8 mouse cellular contexts compared by ENCODE assay signal in the genomic region with DNA sequence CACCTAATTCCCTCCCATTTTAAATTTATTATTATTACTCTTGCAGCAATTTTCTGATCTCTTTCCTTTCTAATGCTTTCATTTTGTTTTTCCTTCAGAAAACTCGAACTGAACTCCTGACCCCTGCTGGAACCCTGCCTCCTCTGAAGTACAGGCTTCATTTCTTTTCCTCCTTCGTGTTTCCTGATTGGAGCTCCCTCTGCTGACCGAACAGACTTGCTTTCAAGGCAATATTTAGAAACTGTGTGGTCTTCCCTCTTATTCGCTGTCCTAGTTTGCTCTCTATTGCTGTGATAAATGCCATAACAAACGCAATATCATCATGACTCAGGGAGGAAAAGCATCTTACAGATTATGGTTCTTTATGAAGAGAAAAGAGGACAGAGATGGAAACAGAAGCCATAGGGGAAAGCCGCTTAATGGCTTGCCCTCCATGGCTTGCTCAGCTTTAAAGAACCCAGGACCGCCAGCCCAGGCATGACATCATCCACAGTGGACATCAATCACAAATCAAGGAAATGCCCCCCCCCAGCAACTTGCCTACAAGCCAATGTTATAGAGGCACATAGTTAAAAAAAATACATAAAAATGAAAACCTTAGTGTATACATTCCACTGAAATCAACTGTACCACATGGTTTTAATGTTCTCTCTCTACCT.
A peak's percentile ranks its signal among the peaks of the same experiment; 100 is the strongest.
DNase-seq lines count a peak whose midpoint lies in the region; ATAC-seq and TF ChIP-seq lines count a peak whose summit lies in the region.

No protein-coding gene starts in this region.

- H3K9me3 ChIP-seq in liver, embryonic 12.5 days (replicated peaks) = no peaks in the 10 kb centered on the region
- no peaks in the 10 kb centered on the region for H3K9me3 ChIP-seq in forebrain, postnatal 0 days (ENCODE audit: low read length)
- H3K9me3 ChIP-seq in intestine, embryonic 14.5 days (ENCODE audit: control insufficient read depth, low read length) = no peaks in the 10 kb centered on the region
- H3K9me3 ChIP-seq in midbrain, embryonic 15.5 days = no peaks in the 10 kb centered on the region

- no peak for ATAC-seq in liver, embryonic 12.5 days
- peak; percentile 70; the same call in 1 of the 2 replicates for ATAC-seq in forebrain, postnatal 0 days
- no peak for ATAC-seq in intestine, embryonic 14.5 days (replicated peaks; ENCODE audit: low FRiP score, low TSS enrichment, low read depth)
- peak; percentile 69 for ATAC-seq in midbrain, embryonic 15.5 days (replicated peaks)

- H3K4me2 ChIP-seq in liver, embryonic 12.5 days = no peak overlapping the region
- no peak overlapping the region for H3K4me2 ChIP-seq in forebrain, postnatal 0 days (ENCODE audit: low read depth)
- no peak overlapping the region for H3K4me2 ChIP-seq in intestine, embryonic 14.5 days (ENCODE audit: low read length)
- H3K4me2 ChIP-seq in midbrain, embryonic 15.5 days = no peak overlapping the region

- H3K27ac ChIP-seq in liver, adult 2 months (replicated peaks; ENCODE audit: insufficient read depth, low read depth, low read length) = no peak overlapping the region
- no peak overlapping the region for H3K27ac ChIP-seq in liver, embryonic 12.5 days
- H3K27ac ChIP-seq in forebrain, postnatal 0 days (ENCODE audit: low read depth, low read length) = no peak overlapping the region
- no peak overlapping the region for H3K27ac ChIP-seq in intestine, embryonic 14.5 days (ENCODE audit: low read depth)
- no peak overlapping the region for H3K27ac ChIP-seq in midbrain, embryonic 15.5 days

- no peaks in the 10 kb centered on the region for H3K4me1 ChIP-seq in liver, adult 2 months (ENCODE audit: control insufficient read depth, insufficient read depth, low read length)
- H3K4me1 ChIP-seq in liver, embryonic 12.5 days = no peaks in the 10 kb centered on the region
- no peaks in the 10 kb centered on the region for H3K4me1 ChIP-seq in forebrain, postnatal 0 days (ENCODE audit: insufficient read depth)
- peaks cover 3% of the 10 kb centered on the region; the same call in 1 of the 2 replicates for H3K4me1 ChIP-seq in intestine, embryonic 14.5 days (replicated peaks; ENCODE audit: control insufficient read depth, insufficient read depth, low read length)
- 0 out of 2 replicates have a peak, but pooled peaks cover 6% of the 10 kb centered on the region for H3K4me1 ChIP-seq in midbrain, embryonic 15.5 days

- no peak overlapping the region for H3K9ac ChIP-seq in liver, adult 2 months (ENCODE audit: low read depth, low read length)
- H3K9ac ChIP-seq in liver, embryonic 12.5 days = no peak overlapping the region
- H3K9ac ChIP-seq in forebrain, postnatal 0 days = no peak overlapping the region
- H3K9ac ChIP-seq in intestine, embryonic 14.5 days (ENCODE audit: low read length) = no peak overlapping the region
- no peak overlapping the region for H3K9ac ChIP-seq in midbrain, embryonic 15.5 days

- no peaks in the 10 kb centered on the region for H3K79me2 ChIP-seq in liver, adult 2 months (ENCODE audit: control insufficient read depth, insufficient read depth, low read length)

- H3K27me3 ChIP-seq in liver, adult 2 months (ENCODE audit: control insufficient read depth, insufficient read depth, low read length) = no peaks in the 10 kb centered on the region
- no peaks in the 10 kb centered on the region for H3K27me3 ChIP-seq in liver, embryonic 12.5 days (replicated peaks)
- H3K27me3 ChIP-seq in forebrain, postnatal 0 days (ENCODE audit: insufficient read depth, low read length) = no peaks in the 10 kb centered on the region
- H3K27me3 ChIP-seq in intestine, embryonic 14.5 days (replicated peaks; ENCODE audit: control insufficient read depth, insufficient read depth, low read length) = no peaks in the 10 kb centered on the region
- H3K27me3 ChIP-seq in midbrain, embryonic 15.5 days (replicated peaks) = no peaks in the 10 kb centered on the region

- no peaks in the 10 kb centered on the region for H3K36me3 ChIP-seq in liver, adult 2 months (ENCODE audit: control insufficient read depth, insufficient read depth, low read length)
- no peaks in the 10 kb centered on the region for H3K36me3 ChIP-seq in liver, embryonic 12.5 days
- no peaks in the 10 kb centered on the region for H3K36me3 ChIP-seq in forebrain, postnatal 0 days (ENCODE audit: insufficient read depth)
- H3K36me3 ChIP-seq in intestine, embryonic 14.5 days (ENCODE audit: control insufficient read depth, insufficient read depth, low read length) = no peaks in the 10 kb centered on the region
- H3K36me3 ChIP-seq in midbrain, embryonic 15.5 days (replicated peaks) = no peaks in the 10 kb centered on the region

- peak; percentile 69 for DNase-seq in liver, adult 2 months (ENCODE audit: extremely low read depth, low read depth, low spot score)
- peak; percentile 94 for DNase-seq in brain, embryonic 14.5 days (ENCODE audit: low read depth)
- peak; percentile 81 for DNase-seq in forebrain, postnatal 0 days
- DNase-seq in intestine, embryonic 14.5 days (ENCODE audit: low spot score) = peak; percentile 57
- peak; percentile 23 to 51 for DNase-seq in left cerebral cortex, postnatal 25 days (ENCODE audit: low spot score in 2 of 2)
- peak; percentile 23 for DNase-seq in thymus, postnatal 14 days

- WGBS in liver, adult 2 months = 38% methylated on average over 7 of the region's 7 CpGs
- WGBS in liver, embryonic 12.5 days (ENCODE audit: insufficient replicate concordance) = 32% methylated on average over 7 of the region's 7 CpGs
- WGBS in forebrain, postnatal 0 days = 39% methylated on average over 7 of the region's 7 CpGs
- 35% methylated on average over 7 of the region's 7 CpGs for WGBS in intestine, embryonic 14.5 days
- 43% methylated on average over 7 of the region's 7 CpGs for WGBS in midbrain, embryonic 15.5 days

- 0 out of 2 replicates have a peak, but pooled peaks have one; percentile 18 for TF ChIP-seq CTCF in liver, adult 2 months (IDR thresholded peaks at IDR 0.05; ENCODE audit: low read depth, low read length)
- peak; percentile 70; the same call in 1 of the 2 replicates for TF ChIP-seq CTCF in brain, embryonic 14.5 days (IDR thresholded peaks at IDR 0.05; ENCODE audit: borderline replicate concordance, extremely low read depth, insufficient read depth, insufficient read length)
- TF ChIP-seq CTCF in forebrain, postnatal 0 days (IDR thresholded peaks at IDR 0.05; ENCODE audit: low read depth) = peak; percentile 84

- H3K4me3 ChIP-seq in liver, adult 2 months (ENCODE audit: insufficient read depth, low read depth, low read length) = no peak overlapping the region
- H3K4me3 ChIP-seq in liver, embryonic 12.5 days = no peak overlapping the region
- H3K4me3 ChIP-seq in forebrain, postnatal 0 days (ENCODE audit: low read depth, low read length) = no peak overlapping the region
- H3K4me3 ChIP-seq in intestine, embryonic 14.5 days (ENCODE audit: low read depth, low read length) = no peak overlapping the region
- no peak overlapping the region for H3K4me3 ChIP-seq in midbrain, embryonic 15.5 days

- TF ChIP-seq POLR2A in liver, adult 2 months (IDR thresholded peaks at IDR 0.05; ENCODE audit: extremely low read depth, insufficient read depth, low read length) = no peak
- no peak for TF ChIP-seq POLR2A in brain, embryonic 14.5 days (IDR thresholded peaks at IDR 0.05; ENCODE audit: borderline replicate concordance, extremely low read depth, insufficient read depth, insufficient read length, poor library complexity, severe bottlenecking)

- intact Hi-C loops in left cerebral cortex, postnatal 25 days (cut with DNase I) = loop anchor here (5.0 kb wide), 1 partner anchor 1523 kb away; no protein-coding TSS in a partner anchor

Comparison
In these comparisons a context has a peak if more than half of its experiments do, and no peak if none do; other contexts are left out.
1. DNase-seq: peak in every context shown above with its lines; median percentile 94 in brain, embryonic 14.5 days; 81 in forebrain, postnatal 0 days; 69 in liver, adult 2 months; 57 in intestine, embryonic 14.5 days; 37 in left cerebral cortex, postnatal 25 days; 23 in thymus, postnatal 14 days.
2. CTCF ChIP-seq: peak in every context shown above with its lines; median percentile 84 in forebrain, postnatal 0 days; 70 in brain, embryonic 14.5 days; 18 in liver, adult 2 months.
3. ATAC-seq: peak in forebrain, postnatal 0 days (single experiment) and midbrain, embryonic 15.5 days (single experiment); none in liver, embryonic 12.5 days (single experiment) and intestine, embryonic 14.5 days (single experiment).